Mouse (Mus musculus): ENCODE results near the gene Gm13290.
"Not testable (repeated sequence)": the region's sequence is repeated elsewhere in the genome, so short reads cannot be mapped to it uniquely, and the experiment has no call there.

Gene Gm13290

GRCm38 (mm10) chr4:88782335-88782734 lies 8.7 kb downstream of the Gm13290 start:
- not testable (repeated sequence) for DNase-seq

GRCm38 (mm10) chr4:88785409-88785808 lies 11.8 kb downstream of the Gm13290 start, which contains the start of gene Gm13276:
Gm13276 (plus strand) TSS chr4:88785709.
- not testable (repeated sequence) for DNase-seq

DNA sequence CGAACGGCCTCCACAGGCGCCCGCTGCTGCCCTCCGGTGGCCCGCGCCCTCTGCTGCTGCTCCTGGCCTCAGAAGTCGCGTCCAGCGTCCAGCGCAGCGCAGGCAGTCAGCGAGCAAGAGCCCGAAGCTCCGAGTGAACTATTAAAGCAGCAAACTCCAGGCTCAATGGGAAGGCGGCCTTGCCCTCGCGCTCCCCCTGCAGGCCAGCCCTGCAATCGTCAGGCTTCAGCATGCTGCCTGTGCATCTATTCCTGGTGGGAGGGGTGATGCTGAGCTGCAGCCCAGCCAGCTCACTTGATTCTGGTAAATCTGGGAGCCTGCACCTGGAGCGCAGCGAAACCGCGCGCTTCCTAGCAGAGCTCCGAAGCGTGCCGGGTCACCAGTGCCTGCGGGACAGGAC lies 14.8 kb downstream of the Gm13290 start, which contains the start of gene Gm13277:
Gene Gm13277 (plus strand): TSS at position 231 of the 400 bp plus-strand sequence.
- DNase-seq, result peak; percentile 75

DNA sequence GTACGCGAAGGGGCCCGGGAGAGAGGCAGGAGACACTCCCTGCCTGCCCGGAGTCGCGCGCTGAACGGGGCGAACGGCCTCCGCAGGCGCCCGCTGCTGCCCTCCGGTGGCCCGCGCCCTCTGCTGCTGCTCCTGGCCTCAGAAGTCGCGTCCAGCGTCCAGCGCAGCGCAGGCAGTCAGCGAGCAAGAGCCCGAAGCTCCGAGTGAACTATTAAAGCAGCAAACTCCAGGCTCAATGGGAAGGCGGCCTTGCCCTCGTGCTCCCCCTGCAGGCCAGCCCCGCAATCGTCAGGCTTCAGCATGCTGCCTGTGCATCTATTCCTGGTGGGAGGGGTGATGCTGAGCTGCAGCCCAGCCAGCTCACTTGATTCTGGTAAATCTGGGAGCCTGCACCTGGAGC lies 17.6 kb downstream of the Gm13290 start, which contains the start of gene Gm13278:
Gene Gm13278 (plus strand): TSS at position 301 of the 400 bp plus-strand sequence.
- DNase-seq, result not testable (repeated sequence)

- DNase-seq, result peak; percentile 80
Measured at GRCm38 (mm10) chr4:88793936-88794675, 20.5 kb downstream of the Gm13290 start, which contains the start of gene Gm13275. Gm13275 (plus strand) TSS chr4:88794487.

DNA sequence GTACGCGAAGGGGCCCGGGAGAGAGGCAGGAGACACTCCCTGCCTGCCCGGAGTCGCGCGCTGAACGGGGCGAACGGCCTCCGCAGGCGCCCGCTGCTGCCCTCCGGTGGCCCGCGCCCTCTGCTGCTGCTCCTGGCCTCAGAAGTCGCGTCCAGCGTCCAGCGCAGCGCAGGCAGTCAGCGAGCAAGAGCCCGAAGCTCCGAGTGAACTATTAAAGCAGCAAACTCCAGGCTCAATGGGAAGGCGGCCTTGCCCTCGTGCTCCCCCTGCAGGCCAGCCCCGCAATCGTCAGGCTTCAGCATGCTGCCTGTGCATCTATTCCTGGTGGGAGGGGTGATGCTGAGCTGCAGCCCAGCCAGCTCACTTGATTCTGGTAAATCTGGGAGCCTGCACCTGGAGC lies 23.5 kb downstream of the Gm13290 start, which contains the start of gene Gm13279:
Gene Gm13279 (plus strand): TSS at position 301 of the 400 bp plus-strand sequence.
- not testable (repeated sequence) for DNase-seq

- DNase-seq, result not testable (repeated sequence)
Measured at GRCm38 (mm10) chr4:88799365-88799764, 25.7 kb downstream of the Gm13290 start, which contains the start of gene Gm13285. Gm13285 (plus strand) TSS chr4:88799665.

DNA sequence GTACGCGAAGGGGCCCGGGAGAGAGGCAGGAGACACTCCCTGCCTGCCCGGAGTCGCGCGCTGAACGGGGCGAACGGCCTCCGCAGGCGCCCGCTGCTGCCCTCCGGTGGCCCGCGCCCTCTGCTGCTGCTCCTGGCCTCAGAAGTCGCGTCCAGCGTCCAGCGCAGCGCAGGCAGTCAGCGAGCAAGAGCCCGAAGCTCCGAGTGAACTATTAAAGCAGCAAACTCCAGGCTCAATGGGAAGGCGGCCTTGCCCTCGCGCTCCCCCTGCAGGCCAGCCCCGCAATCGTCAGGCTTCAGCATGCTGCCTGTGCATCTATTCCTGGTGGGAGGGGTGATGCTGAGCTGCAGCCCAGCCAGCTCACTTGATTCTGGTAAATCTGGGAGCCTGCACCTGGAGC lies 29.3 kb downstream of the Gm13290 start, which contains the start of gene Gm13287:
Gene Gm13287 (plus strand): TSS at position 301 of the 400 bp plus-strand sequence.
- not testable (repeated sequence) for DNase-seq

- not testable (repeated sequence) for DNase-seq
Measured at GRCm38 (mm10) chr4:88805231-88805630, 31.6 kb downstream of the Gm13290 start, which contains the start of gene Gm13288. Gm13288 (plus strand) TSS chr4:88805531.

- not testable (repeated sequence) for DNase-seq
Measured at GRCm38 (mm10) chr4:88805761-88806160, 32.1 kb downstream of the Gm13290 start.

DNA sequence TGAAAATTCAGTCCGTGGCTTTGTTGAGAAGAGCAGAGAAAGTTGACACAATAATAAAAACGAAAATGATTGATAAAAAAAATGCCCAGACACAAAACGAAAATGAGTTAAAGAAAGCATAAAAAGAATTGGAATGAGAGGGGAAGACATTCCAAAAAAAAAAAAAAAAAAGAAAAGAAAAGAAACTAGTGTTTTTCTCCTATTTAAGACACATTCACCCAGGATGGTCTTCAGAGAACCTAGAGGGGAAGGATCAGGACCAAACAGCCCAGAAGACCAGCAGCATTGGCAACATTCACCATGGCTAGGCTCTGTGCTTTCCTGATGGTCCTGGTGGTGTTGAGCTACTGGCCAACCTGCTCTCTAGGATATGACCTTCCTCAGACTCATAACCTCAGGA lies 42.3 kb downstream of the Gm13290 start, which contains the start of gene Ifna7:
Gene Ifna7 (plus strand): TSS at position 301 of the 400 bp plus-strand sequence.
- no peak for DNase-seq

DNA sequence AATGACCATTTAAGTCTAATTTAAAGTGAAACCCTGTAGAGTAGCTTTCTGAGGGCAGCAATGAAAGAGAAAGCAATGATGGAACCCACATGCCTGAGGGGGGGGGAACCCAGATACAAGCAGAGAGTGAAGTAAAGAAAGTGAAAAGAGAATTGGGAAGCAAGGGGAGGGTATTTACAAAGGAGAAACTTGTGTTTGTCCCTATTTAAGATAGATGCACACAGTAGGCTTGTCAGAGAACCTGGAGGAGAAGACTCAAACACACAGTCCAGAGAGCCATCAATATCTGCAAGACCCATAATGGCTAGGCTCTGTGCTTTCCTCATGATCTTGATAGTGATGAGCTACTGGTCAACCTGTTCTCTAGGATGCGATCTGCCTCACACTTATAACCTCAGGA lies 46.0 kb downstream of the Gm13290 start, which contains the start of gene Ifna11:
Gene Ifna11 (plus strand): TSS at position 301 of the 400 bp plus-strand sequence.
- no peak for DNase-seq

DNA sequence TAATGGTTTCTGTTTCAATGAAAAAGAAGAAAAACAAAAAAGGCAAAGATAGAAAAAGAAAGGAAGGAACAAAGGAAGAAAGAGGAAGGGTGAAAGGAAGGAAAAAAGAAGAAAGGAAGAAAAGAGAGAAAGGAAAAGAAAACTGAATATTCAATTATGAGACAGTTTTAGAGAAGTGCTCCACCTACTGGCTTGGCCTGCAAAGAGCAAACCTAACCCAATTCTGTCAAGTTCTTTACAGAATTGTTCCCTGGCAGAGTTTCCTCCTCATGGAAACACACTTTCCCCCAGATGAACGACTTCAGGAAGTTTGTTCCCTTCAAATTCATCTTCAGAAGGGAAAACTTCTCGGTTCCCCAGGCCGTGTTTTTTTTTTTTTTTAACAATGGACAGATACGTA lies 49.4 kb downstream of the Gm13290 start:
- peak; percentile 25 for DNase-seq

Data from thymus, postnatal 25 days (tissue).